Mouse (Mus musculus) forebrain, embryonic 12.5 days (tissue): ENCODE measurements at regions not wholly inside any gene's neighbourhood (a gene's known extent, or its start where the extent isn't known, plus 50 kb on each side); places are given as distances from the start of the nearest gene placed in this dataset.

Source experiments
- ATAC-seq: fragments of 200-750 bp; cut with Nextera tagmentation; 2 replicates; pipeline ENCODE4 v1.8.0; 2017; ENCODE audit warnings: moderate TSS enrichment; ENCODE audit not compliant: low FRiP score
- H3K27ac ChIP-seq: fragments of 300-500 bp; sonication (generic); 2 replicates; pipeline ENCODE4 v1.5.1; 2016; ENCODE audit warnings: mild to moderate bottlenecking
- H3K27me3 ChIP-seq: fragments of 300-500 bp; sonication (generic); 2 replicates; pipeline ENCODE4 v1.6.1; 2016; ENCODE audit warnings: mild to moderate bottlenecking
- H3K36me3 ChIP-seq: fragments of 300-500 bp; sonication (generic); replicated peaks from 2 replicates; pipeline ENCODE4 v1.6.1; 2016; ENCODE audit warnings: mild to moderate bottlenecking
- H3K4me1 ChIP-seq: fragments of 300-500 bp; sonication (generic); 2 replicates; pipeline ENCODE4 v1.6.1; 2016
- H3K4me2 ChIP-seq: fragments of 300-500 bp; sonication (generic); 2 replicates; pipeline ENCODE4 v1.6.1; 2016; ENCODE audit warnings: mild to moderate bottlenecking, moderate library complexity
- H3K4me3 ChIP-seq: fragments of 300-500 bp; sonication (generic); replicated peaks from 2 replicates; pipeline ENCODE4 v1.5.1; 2016; ENCODE audit warnings: mild to moderate bottlenecking
- H3K9ac ChIP-seq: fragments of 300-500 bp; sonication (generic); 2 replicates; pipeline ENCODE4 v1.6.1; 2016; ENCODE audit warnings: mild to moderate bottlenecking
- H3K9me3 ChIP-seq: fragments of 300-500 bp; sonication (generic); 2 replicates; pipeline ENCODE4 v1.6.1; 2016
- WGBS: fragments of 180-500 bp; shearing (Covaris S2); methylation state at CpG from one replicate; pipeline ENCODE4 v1.1.7; 2016; 5-methylcytosine and 5-hydroxymethylcytosine counted together

- H3K4me2 ChIP-seq, result no peak overlapping the region
Measured at GRCm38 (mm10) chr9:78941648-78942047, 326.3 kb downstream of the Cd109 start.

GRCm38 (mm10) chr9:78964813-78965212 is 349.5 kb downstream of the Cd109 start:
- WGBS, result 13% methylated on average over 1 of the region's 1 CpGs
- H3K4me1 ChIP-seq, result peaks cover 5% of the 10 kb centered on the region

More at GRCm38 (mm10) chr9:78941648-78942047, 326.3 kb downstream of the Cd109 start:
- Histone ChIP-seq H3K27me3 (no peaks in the 10 kb centered on the region), H3K4me1 (no peaks in the 10 kb centered on the region), H3K9ac (no peak overlapping the region), H3K36me3 (no peaks in the 10 kb centered on the region), H3K27ac (no peak overlapping the region), H3K4me3 (no peak overlapping the region), H3K9me3 (no peaks in the 10 kb centered on the region)
- ATAC-seq, result no peak

GRCm38 (mm10) chr9:78965226-78965950 is 350.0 kb downstream of the Cd109 start:
- H3K4me1 ChIP-seq, result peaks cover 5% of the 10 kb centered on the region
- no peak for ATAC-seq
- 70% methylated on average over 14 of the region's 14 CpGs for WGBS
- H3K27ac ChIP-seq, result no peak overlapping the region
- H3K4me3 ChIP-seq, result no peak overlapping the region
- H3K36me3 ChIP-seq, result no peaks in the 10 kb centered on the region
- no peaks in the 10 kb centered on the region for H3K9me3 ChIP-seq
- H3K4me2 ChIP-seq, result no peak overlapping the region
- no peaks in the 10 kb centered on the region for H3K27me3 ChIP-seq
- no peak overlapping the region for H3K9ac ChIP-seq

More at GRCm38 (mm10) chr9:78964813-78965212, 349.5 kb downstream of the Cd109 start:
- Histone ChIP-seq H3K27ac (no peak overlapping the region), H3K4me2 (no peak overlapping the region), H3K9ac (no peak overlapping the region), H3K27me3 (no peaks in the 10 kb centered on the region), H3K4me3 (no peak overlapping the region), H3K36me3 (no peaks in the 10 kb centered on the region), H3K9me3 (no peaks in the 10 kb centered on the region)
- ATAC-seq, result no peak

DNA sequence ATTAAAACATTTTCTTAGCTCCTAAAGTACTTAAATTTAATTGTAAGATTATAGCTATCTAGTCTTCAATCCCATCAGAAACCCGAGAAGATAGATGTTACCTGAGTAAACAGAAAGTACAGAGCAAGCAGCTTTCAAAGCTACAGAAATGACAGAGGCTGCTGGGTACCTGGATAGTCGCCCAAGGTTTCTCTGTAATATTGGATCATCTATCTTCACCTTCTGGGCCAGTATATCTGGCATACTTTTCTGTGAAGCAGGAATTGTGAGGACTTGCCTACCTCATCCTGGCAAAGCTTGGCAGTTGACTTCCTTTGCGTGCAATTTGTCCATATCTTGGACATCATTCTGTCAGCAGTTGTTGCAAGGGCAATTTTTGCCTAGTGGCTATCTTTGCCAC is 356.4 kb downstream of the Cd109 start:
- no peak for ATAC-seq
- WGBS, result 85% methylated on average over 3 of the region's 3 CpGs

GRCm38 (mm10) chr9:78983734-78984133 is 368.4 kb downstream of the Cd109 start:
- H3K9ac ChIP-seq, result no peak overlapping the region
- no peaks in the 10 kb centered on the region for H3K4me1 ChIP-seq
- H3K27me3 ChIP-seq, result no peaks in the 10 kb centered on the region
- H3K27ac ChIP-seq, result no peak overlapping the region
- H3K36me3 ChIP-seq, result no peaks in the 10 kb centered on the region
- H3K4me2 ChIP-seq, result no peak overlapping the region
- H3K4me3 ChIP-seq, result no peak overlapping the region
- no peak for ATAC-seq
- H3K9me3 ChIP-seq, result no peaks in the 10 kb centered on the region
- 87% methylated on average over 2 of the region's 2 CpGs for WGBS

More for the DNA sequence above, 356.4 kb downstream of the Cd109 start:
- Histone ChIP-seq H3K4me2 (no peak overlapping the region), H3K36me3 (no peaks in the 10 kb centered on the region), H3K27ac (no peak overlapping the region), H3K4me3 (no peak overlapping the region), H3K4me1 (no peaks in the 10 kb centered on the region), H3K9ac (no peak overlapping the region), H3K9me3 (no peaks in the 10 kb centered on the region), H3K27me3 (no peaks in the 10 kb centered on the region)

- ATAC-seq, result no peak
- no peak overlapping the region for H3K27ac ChIP-seq
- WGBS, result 87% methylated on average over 5 of the region's 5 CpGs
- H3K9me3 ChIP-seq, result no peaks in the 10 kb centered on the region
- no peak overlapping the region for H3K4me3 ChIP-seq
- no peaks in the 10 kb centered on the region for H3K36me3 ChIP-seq
- H3K27me3 ChIP-seq, result no peaks in the 10 kb centered on the region
- no peak overlapping the region for H3K4me2 ChIP-seq
- no peaks in the 10 kb centered on the region for H3K4me1 ChIP-seq
- no peak overlapping the region for H3K9ac ChIP-seq
Measured at GRCm38 (mm10) chr9:78985184-78985864, 370.0 kb downstream of the Cd109 start.

DNA sequence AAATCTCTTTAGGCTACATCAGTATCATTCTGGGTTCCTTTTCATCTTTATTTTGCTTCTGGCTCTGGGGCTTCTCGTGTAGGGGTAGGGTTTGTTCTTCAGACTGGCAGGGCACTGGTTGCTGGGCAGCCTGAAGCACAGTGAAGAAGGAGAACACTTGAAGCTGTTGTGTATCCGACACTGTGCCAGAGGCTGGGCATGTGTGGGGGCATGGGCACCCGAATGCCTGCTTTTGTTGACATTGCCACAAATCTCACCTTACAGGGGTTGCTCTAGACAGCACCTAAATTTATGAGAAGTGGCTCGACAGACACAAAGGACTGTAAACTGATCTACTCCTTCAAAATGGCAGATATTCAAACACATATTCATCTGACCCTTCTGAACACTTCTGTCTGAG is 376.0 kb downstream of the Cd109 start:
- Histone ChIP-seq H3K4me2 (no peak overlapping the region), H3K27me3 (no peaks in the 10 kb centered on the region), H3K4me3 (no peak overlapping the region), H3K9me3 (no peaks in the 10 kb centered on the region), H3K36me3 (no peaks in the 10 kb centered on the region), H3K9ac (no peak overlapping the region), H3K27ac (no peak overlapping the region), H3K4me1 (no peaks in the 10 kb centered on the region)
- ATAC-seq, result no peak
- 75% methylated on average over 4 of the region's 4 CpGs for WGBS

- Histone ChIP-seq H3K36me3 (no peaks in the 10 kb centered on the region), H3K27ac (no peak overlapping the region)
- no peak for ATAC-seq
Measured at GRCm38 (mm10) chr9:79001081-79001480, 385.7 kb downstream of the Cd109 start.

DNA sequence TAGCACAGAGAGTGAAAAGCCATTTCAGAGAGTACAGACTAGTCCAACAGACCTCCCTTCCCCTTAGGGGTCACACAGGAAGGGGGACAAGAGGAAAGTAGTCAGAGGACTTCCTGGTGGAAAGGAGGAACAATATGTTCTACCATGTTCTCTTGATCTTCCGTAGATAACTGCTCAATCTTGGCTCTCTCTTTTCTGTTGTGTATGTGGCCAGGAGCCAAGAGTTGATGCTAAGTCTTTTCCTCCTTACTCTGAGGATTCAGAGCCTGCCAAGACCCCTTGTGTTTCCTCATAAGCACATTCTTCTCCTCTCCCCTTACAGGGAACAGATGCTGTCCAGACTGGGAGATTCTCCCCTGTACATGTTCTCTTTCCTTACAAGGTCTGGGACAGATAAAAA is 386.6 kb downstream of the Cd109 start:
- WGBS, result 91% methylated on average over 1 of the region's 1 CpGs
- Histone ChIP-seq H3K27ac (no peak overlapping the region), H3K9me3 (no peaks in the 10 kb centered on the region), H3K9ac (no peak overlapping the region), H3K4me1 (no peaks in the 10 kb centered on the region), H3K27me3 (no peaks in the 10 kb centered on the region), H3K4me2 (no peak overlapping the region), H3K36me3 (no peaks in the 10 kb centered on the region), H3K4me3 (no peak overlapping the region)
- ATAC-seq, result no peak

More at GRCm38 (mm10) chr9:79001081-79001480, 385.7 kb downstream of the Cd109 start:
- Histone ChIP-seq H3K4me3 (no peak overlapping the region), H3K4me2 (no peak overlapping the region), H3K9ac (no peak overlapping the region), H3K27me3 (no peaks in the 10 kb centered on the region), H3K4me1 (no peaks in the 10 kb centered on the region), H3K9me3 (no peaks in the 10 kb centered on the region)

DNA sequence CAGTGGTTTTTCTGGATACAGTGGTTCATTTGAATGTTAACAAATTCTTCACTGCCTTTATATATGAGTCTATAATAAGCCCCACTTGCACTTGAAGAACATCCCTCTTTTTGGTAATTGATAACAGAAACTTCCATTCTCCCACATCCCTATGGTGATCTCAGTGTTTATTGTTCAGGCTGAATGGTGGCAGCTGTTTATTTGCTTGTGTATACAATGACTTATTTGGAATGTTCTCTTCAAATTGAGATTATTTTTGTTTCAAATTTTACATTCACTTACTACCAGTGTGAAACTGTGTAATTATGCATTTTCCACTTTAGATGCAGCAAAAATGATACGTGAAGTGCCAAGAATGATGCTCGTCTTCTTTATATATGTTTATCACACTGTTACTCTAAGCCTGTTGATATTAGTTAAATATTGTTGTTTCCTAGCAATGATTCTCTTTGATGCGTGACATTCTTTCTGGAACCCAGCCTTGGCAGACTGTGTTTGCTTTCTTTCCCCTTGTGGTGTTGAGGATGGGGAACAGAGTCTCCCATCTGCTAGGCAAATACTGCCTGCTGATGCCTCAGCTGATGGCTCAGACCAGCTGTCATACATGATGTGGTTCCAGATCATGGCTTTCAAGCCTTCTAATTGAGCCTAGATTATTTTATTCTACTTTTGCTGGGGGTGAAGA is 389.1 kb downstream of the Cd109 start:
- no peak for ATAC-seq
- WGBS, result 88% methylated on average over 3 of the region's 3 CpGs
- no peaks in the 10 kb centered on the region for H3K27me3 ChIP-seq
- no peaks in the 10 kb centered on the region for H3K4me1 ChIP-seq
- no peaks in the 10 kb centered on the region for H3K9me3 ChIP-seq
- no peak overlapping the region for H3K4me2 ChIP-seq
- H3K4me3 ChIP-seq, result no peak overlapping the region
- no peaks in the 10 kb centered on the region for H3K36me3 ChIP-seq
- H3K9ac ChIP-seq, result no peak overlapping the region
- H3K27ac ChIP-seq, result no peak overlapping the region

DNA sequence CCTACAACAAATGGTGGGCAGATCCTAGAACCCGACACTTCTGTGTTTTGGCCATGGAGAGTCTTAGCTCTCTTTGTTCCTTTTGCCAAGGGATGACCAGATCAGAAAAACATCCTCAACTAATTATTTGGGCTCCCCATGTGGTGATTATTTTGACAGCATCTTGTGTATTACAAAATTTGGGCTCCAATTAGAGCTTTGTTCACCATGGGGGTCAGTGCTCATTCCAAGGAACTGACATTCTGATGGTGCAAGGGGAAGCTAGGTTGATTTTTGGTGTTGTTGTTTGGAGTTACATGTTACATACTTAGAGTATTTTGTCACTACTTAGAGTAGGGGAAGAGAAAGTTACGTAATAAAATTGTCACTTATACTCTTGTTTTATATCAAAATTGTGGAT is 406.9 kb downstream of the Cd109 start:
- H3K9ac ChIP-seq, result no peak overlapping the region

DNA sequence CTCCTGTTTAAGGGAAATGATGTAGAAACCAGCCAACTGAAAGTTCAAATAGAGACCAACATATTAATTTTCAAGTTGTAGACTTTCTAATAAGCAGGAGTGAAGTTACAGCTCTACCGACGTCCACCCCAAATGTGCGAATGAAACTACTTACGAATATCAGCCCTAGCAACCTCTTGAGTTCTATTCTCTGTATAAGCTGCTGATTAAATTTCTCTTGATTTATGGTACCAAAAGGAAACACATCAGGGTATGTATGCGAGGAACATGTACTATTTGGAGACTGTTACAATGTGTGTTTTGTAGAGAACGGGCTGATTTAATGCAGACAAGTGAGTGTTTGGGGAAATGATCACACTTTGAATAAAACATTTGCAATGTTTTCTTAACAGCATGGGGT is 412.9 kb downstream of the Cd109 start:
- no peaks in the 10 kb centered on the region for H3K27me3 ChIP-seq
- no peak overlapping the region for H3K27ac ChIP-seq
- 88% methylated on average over 6 of the region's 6 CpGs for WGBS
- no peak for ATAC-seq
- no peaks in the 10 kb centered on the region for H3K4me1 ChIP-seq
- H3K4me3 ChIP-seq, result no peak overlapping the region
- H3K9ac ChIP-seq, result no peak overlapping the region
- no peak overlapping the region for H3K4me2 ChIP-seq
- no peaks in the 10 kb centered on the region for H3K36me3 ChIP-seq
- H3K9me3 ChIP-seq, result no peaks in the 10 kb centered on the region

More for the DNA sequence above, 406.9 kb downstream of the Cd109 start:
- H3K4me2 ChIP-seq, result no peak overlapping the region
- no peaks in the 10 kb centered on the region for H3K27me3 ChIP-seq
- no peaks in the 10 kb centered on the region for H3K36me3 ChIP-seq
- ATAC-seq, result no peak
- no peaks in the 10 kb centered on the region for H3K4me1 ChIP-seq
- no peak overlapping the region for H3K27ac ChIP-seq
- H3K9me3 ChIP-seq, result no peaks in the 10 kb centered on the region
- WGBS, result 89% methylated on average over 2 of the region's 2 CpGs
- no peak overlapping the region for H3K4me3 ChIP-seq
